Mouse (Mus musculus) stomach, postnatal 0 days (tissue): ENCODE measurements at regions not wholly inside any gene's neighbourhood (a gene's known extent, or its start where the extent isn't known, plus 50 kb on each side); places are given as distances from the start of the nearest gene placed in this dataset.

Source experiments
- ATAC-seq: fragments of 200-750 bp; cut with Nextera tagmentation; 2 replicates; pipeline ENCODE4 v1.8.0; 2017; ENCODE audit not compliant: low FRiP score, low TSS enrichment
- DNase-seq: peaks from one replicate; pipeline ENCODE4 v3.0.0-alpha.2; 2016; ENCODE audit warnings: low spot score
- H3K27ac ChIP-seq: fragments of 300-500 bp; sonication (generic); replicated peaks from 2 replicates; pipeline ENCODE4 v1.5.1; 2014; ENCODE audit warnings: mild to moderate bottlenecking, control low read depth
- H3K27me3 ChIP-seq: fragments of 300-500 bp; sonication (generic); 2 replicates; pipeline ENCODE4 v1.6.1; 2014; ENCODE audit warnings: low read length; ENCODE audit not compliant: control insufficient read depth, insufficient read depth
- H3K36me3 ChIP-seq: fragments of 300-500 bp; sonication (generic); 2 replicates; pipeline ENCODE4 v1.6.1; 2014; ENCODE audit warnings: low read length, mixed read lengths; ENCODE audit not compliant: control insufficient read depth, insufficient read depth
- H3K4me1 ChIP-seq: fragments of 300-500 bp; sonication (generic); replicated peaks from 2 replicates; pipeline ENCODE4 v1.6.1; 2014; ENCODE audit warnings: antibody characterized with exemption; ENCODE audit not compliant: control insufficient read depth, insufficient read depth
- H3K4me2 ChIP-seq: fragments of 300-500 bp; sonication (generic); replicated peaks from 2 replicates; pipeline ENCODE4 v1.6.1; 2014; ENCODE audit warnings: low read depth, mild to moderate bottlenecking, control low read depth, moderate library complexity
- H3K4me3 ChIP-seq: fragments of 300-500 bp; sonication (generic); 2 replicates; pipeline ENCODE4 v1.5.1; 2014; ENCODE audit warnings: low read depth, low read length, control low read depth
- H3K9ac ChIP-seq: fragments of 300-500 bp; sonication (generic); 2 replicates; pipeline ENCODE4 v1.6.1; 2014; ENCODE audit warnings: mild to moderate bottlenecking, low read length, control low read depth, mixed read lengths
- H3K9me3 ChIP-seq: fragments of 300-500 bp; sonication (generic); 2 replicates; pipeline ENCODE4 v1.6.1; 2016; ENCODE audit warnings: low read length; ENCODE audit not compliant: control insufficient read depth
- CTCF ChIP-seq: IDR thresholded peaks from 2 replicates; pipeline ENCODE4 v1.5.1; 2016; ENCODE audit warnings: antibody characterized with exemption, low read depth, mild to moderate bottlenecking, moderate library complexity
- EP300 ChIP-seq: optimal IDR thresholded peaks from 2 replicates; pipeline ENCODE3; 2016; ENCODE audit warnings: antibody characterized with exemption
- WGBS: fragments of 180-500 bp; shearing (Covaris S2); extraction: QIAGEN DNeasy Blood & Tissue Kit; methylation state at CpG from one replicate; pipeline ENCODE4 v1.1.7; 2014; 5-methylcytosine and 5-hydroxymethylcytosine counted together

DNA sequence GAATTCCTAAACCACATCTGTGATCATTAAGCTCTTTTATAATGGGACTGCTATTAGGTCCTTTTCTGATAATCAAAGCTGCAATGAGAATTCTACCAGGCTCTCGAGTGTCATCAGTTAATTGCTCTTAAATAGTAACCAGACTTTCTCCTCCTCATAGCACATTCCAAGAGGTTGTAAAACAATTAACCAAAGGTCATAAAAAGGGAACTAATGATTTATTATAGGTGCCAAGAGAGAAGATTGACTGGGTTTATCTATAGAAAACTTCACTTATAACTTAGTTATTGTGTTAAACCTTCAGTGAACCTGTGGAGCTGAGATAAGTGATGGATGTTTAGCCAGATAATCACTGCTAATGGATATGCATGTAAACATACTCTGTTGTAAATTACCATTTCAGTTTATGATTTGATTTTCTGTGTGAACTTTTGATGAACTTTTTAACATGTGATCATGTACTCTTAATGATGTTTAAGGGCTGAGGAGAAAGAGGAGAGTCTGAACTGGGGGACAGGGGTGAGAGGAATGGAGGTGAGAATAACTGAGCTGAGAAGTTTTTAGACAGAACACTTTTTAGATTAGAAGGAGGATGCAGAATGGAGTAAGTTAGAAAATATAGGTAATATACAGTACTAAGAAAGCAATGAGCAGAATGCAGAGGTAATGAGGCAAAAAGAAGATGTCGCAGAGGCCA, 228.4 kb upstream of the Cox7c start:
- Histone ChIP-seq H3K9ac (no peak overlapping the region), H3K9me3 (no peaks in the 10 kb centered on the region), H3K4me1 (no peaks in the 10 kb centered on the region), H3K27me3 (no peaks in the 10 kb centered on the region), H3K4me3 (no peak overlapping the region), H3K27ac (no peak overlapping the region), H3K4me2 (no peak overlapping the region), H3K36me3 (no peaks in the 10 kb centered on the region)
- no peak for ATAC-seq
- DNase-seq: no peak
- TF ChIP-seq EP300 (no peak), CTCF (no peak)
- 53% methylated on average over 2 of the region's 2 CpGs for WGBS

DNA sequence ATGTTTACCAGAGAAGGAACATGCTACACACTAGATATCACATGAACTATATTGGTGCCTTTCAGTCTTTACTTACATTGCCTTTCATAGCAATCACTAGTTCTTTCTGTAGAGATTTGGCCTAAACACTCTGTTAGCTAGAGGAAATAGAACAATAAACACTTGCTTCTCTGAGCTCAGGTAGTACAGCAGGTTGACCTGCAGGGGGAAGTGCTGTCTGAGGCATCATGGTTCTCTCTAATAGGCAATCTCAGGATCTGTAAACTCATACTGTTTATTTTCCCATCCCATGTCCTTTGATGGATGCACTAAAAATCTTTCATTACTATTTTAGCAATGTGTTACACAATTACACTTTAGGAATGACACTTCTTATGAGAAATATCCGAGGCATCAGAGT, 191.3 kb upstream of the Cox7c start:
- 70% methylated on average over 1 of the region's 1 CpGs for WGBS

DNA sequence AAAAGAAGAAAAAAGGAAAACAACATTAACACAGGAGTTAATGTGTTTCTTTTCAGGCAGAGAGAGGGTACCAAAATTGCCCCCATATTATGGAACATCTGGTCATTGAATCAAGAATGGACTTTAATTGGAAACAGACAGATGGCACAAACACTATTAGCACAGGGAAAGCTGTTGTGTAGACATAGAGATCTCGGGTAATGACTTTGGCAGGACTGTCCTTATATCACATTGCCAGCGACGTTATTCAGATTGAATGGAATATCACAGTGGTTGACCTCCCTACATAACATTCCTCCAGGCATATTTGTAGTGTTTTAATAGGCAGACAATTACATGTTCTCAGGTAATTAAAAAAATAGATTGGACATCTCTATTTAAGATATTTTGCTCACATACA, 158.9 kb upstream of the Cox7c start:
- no peaks in the 10 kb centered on the region for H3K36me3 ChIP-seq
- ATAC-seq (no peak), DNase-seq (no peak)
- H3K27ac ChIP-seq: no peak overlapping the region
- 73% methylated on average over 3 of the region's 3 CpGs for WGBS
- H3K27me3 ChIP-seq: no peaks in the 10 kb centered on the region
- H3K9ac ChIP-seq: no peak overlapping the region
- H3K4me2 ChIP-seq: no peak overlapping the region
- no peak overlapping the region for H3K4me3 ChIP-seq
- no peaks in the 10 kb centered on the region for H3K4me1 ChIP-seq
- H3K9me3 ChIP-seq: no peaks in the 10 kb centered on the region
- TF ChIP-seq CTCF: no peak
- TF ChIP-seq EP300: no peak

More for the DNA sequence above, 191.3 kb upstream of the Cox7c start:
- no peak overlapping the region for H3K27ac ChIP-seq
- TF ChIP-seq EP300 (no peak), CTCF (peak; percentile 51)
- H3K4me2 ChIP-seq: no peak overlapping the region
- no peak overlapping the region for H3K9ac ChIP-seq
- no peak overlapping the region for H3K4me3 ChIP-seq
- no peaks in the 10 kb centered on the region for H3K36me3 ChIP-seq
- H3K9me3 ChIP-seq: no peaks in the 10 kb centered on the region
- no peak for ATAC-seq
- DNase-seq: no peak
- H3K27me3 ChIP-seq: no peaks in the 10 kb centered on the region
- no peaks in the 10 kb centered on the region for H3K4me1 ChIP-seq

DNA sequence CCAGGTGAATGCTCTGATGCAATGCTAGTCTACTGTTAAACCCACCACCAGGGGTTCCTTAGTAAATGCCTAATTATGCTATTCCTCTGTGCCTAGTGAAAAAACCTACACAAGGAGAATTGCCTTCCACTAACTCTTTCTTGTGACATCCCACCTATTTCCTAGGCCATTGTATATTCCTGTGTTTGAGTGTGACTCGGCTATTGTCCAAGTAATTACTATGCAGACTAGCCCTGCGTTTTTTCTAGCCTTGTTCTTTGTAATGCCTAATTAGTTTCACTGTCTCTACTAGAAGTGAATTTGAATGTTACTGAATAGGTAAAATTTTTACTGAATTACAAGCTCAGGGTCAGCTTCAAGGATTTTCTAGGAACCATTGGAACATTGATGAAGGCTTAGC, 133.8 kb upstream of the Cox7c start:
- Histone ChIP-seq H3K27me3 (no peaks in the 10 kb centered on the region), H3K4me2 (no peak overlapping the region), H3K36me3 (no peaks in the 10 kb centered on the region), H3K9me3 (no peaks in the 10 kb centered on the region), H3K9ac (no peak overlapping the region), H3K27ac (no peak overlapping the region), H3K4me3 (no peak overlapping the region), H3K4me1 (no peaks in the 10 kb centered on the region)
- 66% methylated on average over 2 of the region's 2 CpGs for WGBS
- TF ChIP-seq EP300: no peak
- TF ChIP-seq CTCF: no peak
- ATAC-seq (no peak), DNase-seq (no peak)

DNA sequence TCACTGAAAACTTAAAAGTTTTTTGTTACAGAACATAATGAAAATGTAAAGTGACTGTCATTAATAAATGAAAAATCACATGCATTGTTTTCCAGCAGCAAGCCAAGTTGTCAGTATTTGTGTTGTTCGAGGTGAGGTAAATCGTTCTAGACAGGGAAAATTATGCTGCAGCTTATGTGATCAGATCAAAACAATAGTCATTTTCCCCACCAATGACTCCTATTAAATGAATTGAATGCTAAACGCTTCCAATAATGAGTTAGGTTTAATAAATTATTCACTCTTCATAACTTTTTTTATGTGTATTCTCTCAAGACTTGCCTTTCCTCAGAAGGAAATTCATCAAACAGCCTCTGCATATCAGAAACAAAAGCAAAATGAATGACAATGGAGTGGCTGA, 100.6 kb upstream of the Cox7c start:
- no peak overlapping the region for H3K4me3 ChIP-seq
- TF ChIP-seq CTCF (no peak), EP300 (no peak)
- no peaks in the 10 kb centered on the region for H3K4me1 ChIP-seq
- DNase-seq: no peak
- H3K9me3 ChIP-seq: no peaks in the 10 kb centered on the region
- no peak overlapping the region for H3K4me2 ChIP-seq
- WGBS: 78% methylated on average over 3 of the region's 3 CpGs
- no peak overlapping the region for H3K27ac ChIP-seq
- no peak for ATAC-seq
- H3K9ac ChIP-seq: no peak overlapping the region
- no peaks in the 10 kb centered on the region for H3K27me3 ChIP-seq
- no peaks in the 10 kb centered on the region for H3K36me3 ChIP-seq

DNA sequence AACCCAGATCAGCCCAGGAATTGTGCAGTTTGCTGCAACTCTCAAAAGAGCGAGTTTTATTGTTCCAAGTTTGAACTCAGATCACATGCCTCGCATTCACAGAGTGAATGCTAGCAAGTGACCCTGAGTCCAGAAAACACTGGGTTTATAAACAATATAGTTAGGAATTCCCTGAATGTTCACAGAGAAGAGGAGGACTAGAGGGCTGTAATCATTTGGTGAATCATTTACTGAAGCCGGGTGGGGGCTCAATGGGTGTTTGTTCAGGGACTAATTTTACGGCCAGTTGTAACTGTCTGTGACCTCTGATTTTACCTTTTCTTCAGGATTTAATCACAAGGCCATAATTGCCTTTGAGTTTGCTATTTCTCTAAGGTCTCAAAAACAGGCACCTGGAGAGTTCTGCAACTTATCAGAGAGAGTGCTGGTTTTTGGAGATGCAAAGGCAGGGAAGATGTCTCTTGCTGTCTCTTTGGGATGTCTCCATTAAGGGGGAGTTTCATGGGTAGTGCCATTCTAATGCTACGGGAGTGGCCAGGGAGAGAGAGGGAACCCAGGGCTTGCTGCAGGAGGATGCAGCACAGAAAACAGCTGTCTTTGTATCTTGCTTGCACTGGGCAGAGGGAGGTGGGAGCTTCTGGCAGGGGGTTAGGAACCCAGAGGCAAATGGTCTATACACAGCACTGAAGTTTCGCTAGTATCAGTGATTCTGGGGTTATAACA, 64.8 kb upstream of the Cox7c start:
- Histone ChIP-seq H3K9ac (no peak overlapping the region), H3K36me3 (no peaks in the 10 kb centered on the region), H3K4me3 (no peak overlapping the region), H3K4me1 (no peaks in the 10 kb centered on the region), H3K27me3 (no peaks in the 10 kb centered on the region), H3K27ac (no peak overlapping the region), H3K9me3 (no peaks in the 10 kb centered on the region), H3K4me2 (no peak overlapping the region)
- ATAC-seq (no peak), DNase-seq (no peak)
- TF ChIP-seq EP300 (no peak), CTCF (no peak)
- 54% methylated on average over 6 of the region's 6 CpGs for WGBS
